Mouse (Mus musculus): ENCODE results near the gene Nipal1. TPM values are rescaled to one million over a fixed set of nuclear protein-coding genes. Genes with fewer than 3 reads are reported as not detected.
A peak's percentile ranks its signal among the peaks of the same experiment; 100 is the strongest.

Gene Nipal1
- total and polyA plus RNA-seq, 3 experiments: not detected

DNA sequence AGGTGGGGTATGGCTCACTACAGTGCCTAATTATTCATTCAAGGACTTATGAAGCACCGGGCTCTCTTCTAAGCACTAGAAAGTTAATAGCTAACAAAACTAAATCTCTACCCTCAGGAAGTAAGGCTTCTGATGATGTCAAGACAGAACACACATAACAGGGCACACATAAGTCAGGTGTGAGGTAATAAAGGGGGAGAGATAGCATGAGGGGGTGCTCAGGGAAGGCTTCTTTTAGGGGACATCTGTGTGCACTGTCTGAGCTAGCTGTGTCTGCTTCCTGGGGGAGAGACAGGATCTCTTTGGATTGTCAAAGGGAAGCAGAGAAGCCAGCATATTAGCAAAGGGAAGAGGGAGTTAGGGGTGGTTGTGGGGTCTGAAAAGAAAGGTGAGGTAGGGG is 3.4 kb upstream of the Nipal1 start, which contains the start of gene Cnga1:
Cnga1 (minus strand) TSS at position 101 of the 400 bp plus-strand sequence.
- in situ Hi-C loops (cut with MboI; ENCODE audit: low pct_ligation_motif_present, low pct_unique_long_range_greater_than_20kb, low sequenced_read_pairs) (no loop called here), dilution Hi-C loops (cut with MboI; ENCODE audit: extremely low pct_ligation_motif_present, extremely low pct_unique_long_range_greater_than_20kb, low sequenced_read_pairs) (no loop called here)

DNA sequence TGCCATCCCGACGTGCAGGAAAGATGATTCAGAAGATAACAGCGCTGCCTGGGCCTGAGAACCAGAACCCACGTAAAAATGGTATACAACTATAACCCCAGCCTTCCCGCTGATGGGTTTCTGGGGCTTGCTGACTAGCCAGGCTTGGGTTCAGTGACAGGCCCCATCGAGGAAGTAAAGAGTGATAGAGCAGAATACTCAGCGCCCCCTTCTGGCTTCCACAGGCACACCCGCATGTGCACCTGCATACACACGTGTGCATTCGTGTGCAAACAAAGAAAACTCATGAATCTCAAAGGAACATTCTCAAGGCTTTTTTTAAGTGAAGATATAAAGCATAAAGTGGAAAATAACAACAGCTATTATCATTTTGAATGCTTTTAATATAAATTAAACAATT is 1.5 kb upstream of the Nipal1 start:
- Histone ChIP-seq H3K4me2 (ENCODE audit: insufficient read depth, low read depth, poor library complexity, severe bottlenecking) (no peak overlapping the region), H3K27me3 (replicated peaks) (peaks cover 18% of the 10 kb centered on the region), H3K9me3 (replicated peaks; ENCODE audit: low read length) (no peaks in the 10 kb centered on the region), H3K27ac (ENCODE audit: insufficient read depth, low read depth) (no peak overlapping the region), H3K9ac (ENCODE audit: insufficient read depth, low read depth) (no peak overlapping the region), H3K36me3 (replicated peaks in 1 of 2; ENCODE audit: control insufficient read depth in 1 of 2, insufficient read depth in 1 of 2, low read length in 1 of 2) (no peaks in the 10 kb centered on the region), H3K79me2 (replicated peaks; ENCODE audit: control insufficient read depth, extremely low read depth, insufficient read depth, poor library complexity, severe bottlenecking) (no peaks in the 10 kb centered on the region), H3K4me3 (replicated peaks in 1 of 3; ENCODE audit: low read depth in 2 of 3, low read length in 2 of 3, poor library complexity in 1 of 3) (no peak overlapping the region), H3K4me1 (ENCODE audit: control insufficient read depth in 1 of 2, insufficient read depth in 2 of 2) (peaks cover 3 to 17% of the 10 kb centered on the region in 2 experiments; a peak in 2 of 4 replicates)
- in situ Hi-C loops (cut with MboI; ENCODE audit: low pct_ligation_motif_present, low pct_unique_long_range_greater_than_20kb, low sequenced_read_pairs) (no loop called here), dilution Hi-C loops (cut with MboI; ENCODE audit: extremely low pct_ligation_motif_present, extremely low pct_unique_long_range_greater_than_20kb, low sequenced_read_pairs) (no loop called here)
- DNase-seq (ENCODE audit: extremely low read depth): peak; percentile 51
- no peak for TF ChIP-seq UBTF (IDR thresholded peaks at IDR 0.05; ENCODE audit: low read depth, low read length)
- TF ChIP-seq ELF1 (IDR thresholded peaks at IDR 0.05; ENCODE audit: low read depth, low read length): peak; percentile 41; the same call in 1 of the 2 replicates
- TF ChIP-seq E2F4 (IDR thresholded peaks at IDR 0.05; ENCODE audit: insufficient replicate concordance, low read depth, low read length): no peak
- peak; percentile 72 for TF ChIP-seq BHLHE40 (IDR thresholded peaks at IDR 0.05; ENCODE audit: low read depth, low read length)
- TF ChIP-seq MYC (IDR thresholded peaks at IDR 0.05; ENCODE audit: low read depth, low read length): 0 out of 2 replicates have a peak, but pooled peaks have one; percentile 28
- TF ChIP-seq TCF12 (IDR thresholded peaks at IDR 0.05; ENCODE audit: low read depth, low read length): no peak
- TF ChIP-seq SMC3 (IDR thresholded peaks at IDR 0.05; ENCODE audit: low read depth, low read length): peak; percentile 36
- TF ChIP-seq MAX (IDR thresholded peaks at IDR 0.05; ENCODE audit: low read length): peak; percentile 34; the same call in 1 of the 2 replicates
- no peak for TF ChIP-seq MXI1 (IDR thresholded peaks at IDR 0.05; ENCODE audit: low read depth, low read length)
- TF ChIP-seq EP300 (IDR thresholded peaks at IDR 0.05; ENCODE audit: low read length): no peak
- no peak for TF ChIP-seq ZNF384 (IDR thresholded peaks at IDR 0.05; ENCODE audit: low read depth, low read length)
- peak; percentile 28 to 60; a peak in 3 of 4 replicates for TF ChIP-seq CTCF (conservative IDR thresholded peaks at IDR 0.05 in 1 of 2, IDR thresholded peaks at IDR 0.05 in 1 of 2; ENCODE audit: low read depth in 2 of 2, low read length in 2 of 2)
- TF ChIP-seq MAZ (IDR thresholded peaks at IDR 0.05; ENCODE audit: low read depth, low read length): no peak
- peak; percentile 23 for TF ChIP-seq RAD21 (IDR thresholded peaks at IDR 0.05; ENCODE audit: low read depth, low read length)
- TF ChIP-seq POLR2AphosphoS2 (IDR thresholded peaks at IDR 0.05; ENCODE audit: low read depth, low read length): no peak
- TF ChIP-seq NELFE (IDR thresholded peaks at IDR 0.05; ENCODE audit: low read depth, low read length): no peak
- no peak for TF ChIP-seq SIN3A (IDR thresholded peaks at IDR 0.05; ENCODE audit: low read length)
- no peak for TF ChIP-seq USF2 (conservative IDR thresholded peaks at IDR 0.05; ENCODE audit: low read depth, low read length)
- no peak for TF ChIP-seq MAFK (IDR thresholded peaks at IDR 0.05; ENCODE audit: insufficient replicate concordance, low read length)
- TF ChIP-seq NRF1 (IDR thresholded peaks at IDR 0.05; ENCODE audit: low read depth, low read length): no peak
- TF ChIP-seq ZC3H11A (IDR thresholded peaks at IDR 0.05; ENCODE audit: low read depth, low read length): no peak

More for the DNA sequence above, 3.4 kb upstream of the Nipal1 start, which contains the start of gene Cnga1:
- Histone ChIP-seq H3K9ac (ENCODE audit: insufficient read depth, low read depth) (no peak within 1 kb of the TSS), H3K4me1 (ENCODE audit: control insufficient read depth in 1 of 2, insufficient read depth in 2 of 2) (peaks cover 3 to 17% of the 10 kb centered on the region in 2 experiments; a peak in 2 of 4 replicates), H3K27me3 (replicated peaks) (peaks cover 12% of the 10 kb centered on the region), H3K79me2 (replicated peaks; ENCODE audit: control insufficient read depth, extremely low read depth, insufficient read depth, poor library complexity, severe bottlenecking) (no peaks in the 10 kb centered on the region), H3K9me3 (replicated peaks; ENCODE audit: low read length) (no peaks in the 10 kb centered on the region), H3K4me3 (replicated peaks in 1 of 3; ENCODE audit: low read depth in 2 of 3, low read length in 2 of 3, poor library complexity in 1 of 3) (no peak within 1 kb of the TSS), H3K27ac (ENCODE audit: insufficient read depth, low read depth) (no peak within 1 kb of the TSS), H3K36me3 (replicated peaks in 1 of 2; ENCODE audit: control insufficient read depth in 1 of 2, insufficient read depth in 1 of 2, low read length in 1 of 2) (no peaks in the 10 kb centered on the region), H3K4me2 (ENCODE audit: insufficient read depth, low read depth, poor library complexity, severe bottlenecking) (no peak within 1 kb of the TSS)
- TF ChIP-seq RCOR1 (conservative IDR thresholded peaks at IDR 0.05; ENCODE audit: low read depth, low read length): no peak
- no peak for TF ChIP-seq USF1 (IDR thresholded peaks at IDR 0.05; ENCODE audit: low read depth, low read length)
- no peak for TF ChIP-seq CHD2 (IDR thresholded peaks at IDR 0.05; ENCODE audit: low read length)
- no peak for TF ChIP-seq JUN (IDR thresholded peaks at IDR 0.05; ENCODE audit: insufficient read depth, low read depth, low read length)
- TF ChIP-seq HCFC1 (IDR thresholded peaks at IDR 0.05; ENCODE audit: low read depth, low read length): no peak
- TF ChIP-seq ZMIZ1 (IDR thresholded peaks at IDR 0.05; ENCODE audit: low read depth, low read length): no peak
- no peak for TF ChIP-seq MAFK (IDR thresholded peaks at IDR 0.05; ENCODE audit: insufficient replicate concordance, low read length)
- no peak for TF ChIP-seq NELFE (IDR thresholded peaks at IDR 0.05; ENCODE audit: low read depth, low read length)
- no peak for TF ChIP-seq EP300 (IDR thresholded peaks at IDR 0.05; ENCODE audit: low read length)
- TF ChIP-seq BHLHE40 (IDR thresholded peaks at IDR 0.05; ENCODE audit: low read depth, low read length): no peak
- no peak for TF ChIP-seq KAT2A (IDR thresholded peaks at IDR 0.05; ENCODE audit: insufficient replicate concordance, low read length)
- no peak for TF ChIP-seq POLR2AphosphoS2 (IDR thresholded peaks at IDR 0.05; ENCODE audit: low read depth, low read length)
- TF ChIP-seq SMC3 (IDR thresholded peaks at IDR 0.05; ENCODE audit: low read depth, low read length): no peak
- DNase-seq (ENCODE audit: extremely low read depth): no peak

Data from CH12.LX (cell line).